Mouse (Mus musculus) cerebellum, adult 18-20 months (tissue): ENCODE results near the gene Cnpy4.

Experiments used
- DNase-seq, 2 experiments: peaks; one replicate each; pipeline ENCODE4 v3.0.0; 2021

Cnpy4 gene

GRCm38 (mm10) chr5:138186950-138187638 is at the start of gene Cnpy4, which contains the start of gene Taf6:
Gene Cnpy4 (plus strand): TSS chr5:138187485.
Gene Taf6 (minus strand): TSS chr5:138187451.
- peak; percentile 82 to 86 for DNase-seq

- peak; percentile 11 to 19 for DNase-seq
These were observed 49.2 kb upstream of the Cnpy4 start for GRCm38 (mm10) chr5:138137935-138138549.

- no peak for DNase-seq
These were observed 48.7 kb upstream of the Cnpy4 start for GRCm38 (mm10) chr5:138138585-138138984.

GRCm38 (mm10) chr5:138154390-138154789 is 32.9 kb upstream of the Cnpy4 start:
- DNase-seq: no peak

- peak; percentile 88 to 95 for DNase-seq
These were observed 31.8 kb upstream of the Cnpy4 start, which contains the start of gene Zfp113 for GRCm38 (mm10) chr5:138155443-138155976. Gene Zfp113 (minus strand): TSS chr5:138155744.

DNA sequence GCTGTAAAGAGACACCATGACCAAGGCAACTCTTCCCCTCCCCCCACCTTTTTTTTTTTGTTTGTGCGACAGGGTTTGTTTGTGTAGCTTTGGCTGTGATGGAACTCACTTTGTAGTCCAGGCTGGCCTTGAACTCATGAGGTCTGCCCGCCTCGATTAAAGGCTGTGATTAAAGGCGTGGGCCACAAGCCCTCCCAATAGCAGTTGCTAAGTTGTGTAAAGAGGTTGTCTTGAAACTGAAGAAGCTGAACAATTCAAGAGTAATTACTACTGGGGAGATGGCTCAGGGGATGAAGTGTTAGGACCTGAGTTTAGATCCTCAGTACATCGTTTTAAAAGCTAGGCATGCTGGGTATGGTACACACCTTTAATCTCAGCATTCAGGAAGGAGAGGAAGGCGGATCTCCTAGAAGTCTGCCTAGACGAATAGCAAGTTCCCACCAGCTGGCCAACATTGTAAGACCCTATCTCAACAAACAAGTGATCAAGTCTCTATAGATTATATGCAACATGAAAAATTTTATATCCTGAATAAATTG is 27.0 kb upstream of the Cnpy4 start:
- DNase-seq: no peak

GRCm38 (mm10) chr5:138160842-138161665 is 26.2 kb upstream of the Cnpy4 start, which contains the start of gene Cops6:
Gene Cops6 (plus strand): TSS chr5:138161071.
- peak; percentile 96 to 97 for DNase-seq

GRCm38 (mm10) chr5:138163046-138163445 is 24.2 kb upstream of the Cnpy4 start:
- no peak for DNase-seq

- DNase-seq: no peak
These were observed 23.7 kb upstream of the Cnpy4 start for GRCm38 (mm10) chr5:138163610-138164009.

- no peak for DNase-seq
These were observed 21.7 kb upstream of the Cnpy4 start for GRCm38 (mm10) chr5:138165594-138165993.

DNA sequence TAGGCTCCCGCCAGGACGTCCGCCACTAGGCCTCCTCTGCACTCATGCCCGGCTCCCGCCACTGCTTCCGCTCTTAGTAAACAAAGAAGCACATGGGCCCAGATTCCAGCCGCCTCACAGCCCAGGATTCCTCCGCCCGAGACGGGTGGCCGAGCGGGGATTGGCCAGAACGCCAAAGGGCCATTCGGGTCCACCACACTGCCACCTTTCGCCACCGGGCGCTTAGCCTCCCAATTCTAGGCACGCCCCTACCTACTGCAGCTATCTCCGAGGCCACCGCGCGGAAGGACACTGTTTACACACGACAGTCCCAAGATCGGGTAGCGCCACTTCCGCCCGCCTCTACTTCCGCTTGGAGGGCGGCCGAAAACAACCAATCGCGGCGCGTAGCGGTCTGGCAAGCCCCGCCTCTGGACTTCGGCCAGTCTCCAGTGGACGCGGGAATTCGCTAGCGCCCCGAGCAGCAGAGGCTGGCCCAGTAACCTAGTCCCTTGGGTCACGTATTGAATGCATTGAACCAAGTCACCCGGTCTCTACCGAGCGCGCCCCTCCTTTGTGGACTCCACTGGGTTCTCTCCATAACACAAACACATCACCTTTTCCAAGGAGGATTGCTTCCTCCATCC is 16.2 kb upstream of the Cnpy4 start:
- peak; percentile 97 to 98 for DNase-seq

- peak; percentile 98 for DNase-seq
These were observed 15.4 kb upstream of the Cnpy4 start, which contains the start of the genes Ap4m1 and Mcm7 for GRCm38 (mm10) chr5:138171695-138172491. Gene Ap4m1 (plus strand): TSS chr5:138172002. Gene Mcm7 (minus strand): TSS chr5:138172422.

GRCm38 (mm10) chr5:138173217-138173616 is 14.1 kb upstream of the Cnpy4 start:
- no peak for DNase-seq

- DNase-seq: peak; percentile 78 to 85
These were observed 499 bp downstream of the Cnpy4 start for GRCm38 (mm10) chr5:138187661-138188306.

DNA sequence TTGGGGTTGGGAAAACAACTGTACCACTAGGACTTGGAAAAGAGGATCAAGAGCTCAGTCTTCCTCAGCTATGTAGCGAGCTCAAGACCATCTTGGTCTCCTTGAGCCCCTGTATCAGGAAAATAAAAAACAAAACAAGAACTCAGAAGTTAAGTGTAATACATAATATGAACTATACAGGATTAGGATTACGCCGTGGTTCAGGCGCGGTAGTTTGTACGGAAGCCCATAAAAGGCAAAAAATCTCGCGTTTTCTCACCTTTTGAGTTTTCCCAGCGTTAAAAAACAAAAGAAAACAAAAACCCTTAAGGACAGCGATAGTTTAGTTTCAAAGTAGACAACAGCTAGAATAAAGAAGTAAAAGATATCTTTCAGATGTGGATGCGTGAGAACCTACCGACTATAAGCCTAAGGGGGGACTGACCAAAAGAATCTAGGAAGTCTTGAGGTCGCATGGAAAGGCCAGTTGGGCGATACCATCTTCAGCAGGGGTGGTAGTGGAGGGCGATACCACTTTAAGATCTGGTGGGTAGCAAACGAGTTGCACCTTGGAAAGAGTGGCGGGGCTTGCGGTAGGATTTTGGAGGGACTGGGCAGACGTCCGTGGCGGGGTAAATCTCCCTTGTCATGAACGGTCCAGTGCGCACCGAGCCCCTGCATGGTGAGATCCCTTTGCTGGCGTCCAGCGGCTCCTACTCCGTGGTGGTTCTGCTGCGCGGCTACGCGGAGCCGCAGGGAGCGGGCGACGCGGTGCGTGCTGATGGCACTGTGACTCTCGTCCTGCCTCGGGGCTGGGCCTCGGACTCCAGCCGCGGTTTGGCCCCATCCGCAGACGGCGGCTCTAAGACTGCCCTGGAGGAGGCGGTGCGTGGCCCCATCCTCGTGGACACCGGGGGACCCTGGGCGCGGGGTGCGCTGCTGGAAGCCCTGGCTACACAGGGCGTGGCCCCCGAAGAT is 6.8 kb downstream of the Cnpy4 start, which contains the start of gene Mblac1:
TSS of gene Mblac1 (plus strand) at position 544 of the 957 bp plus-strand sequence.
- peak; percentile 86 for DNase-seq

DNA sequence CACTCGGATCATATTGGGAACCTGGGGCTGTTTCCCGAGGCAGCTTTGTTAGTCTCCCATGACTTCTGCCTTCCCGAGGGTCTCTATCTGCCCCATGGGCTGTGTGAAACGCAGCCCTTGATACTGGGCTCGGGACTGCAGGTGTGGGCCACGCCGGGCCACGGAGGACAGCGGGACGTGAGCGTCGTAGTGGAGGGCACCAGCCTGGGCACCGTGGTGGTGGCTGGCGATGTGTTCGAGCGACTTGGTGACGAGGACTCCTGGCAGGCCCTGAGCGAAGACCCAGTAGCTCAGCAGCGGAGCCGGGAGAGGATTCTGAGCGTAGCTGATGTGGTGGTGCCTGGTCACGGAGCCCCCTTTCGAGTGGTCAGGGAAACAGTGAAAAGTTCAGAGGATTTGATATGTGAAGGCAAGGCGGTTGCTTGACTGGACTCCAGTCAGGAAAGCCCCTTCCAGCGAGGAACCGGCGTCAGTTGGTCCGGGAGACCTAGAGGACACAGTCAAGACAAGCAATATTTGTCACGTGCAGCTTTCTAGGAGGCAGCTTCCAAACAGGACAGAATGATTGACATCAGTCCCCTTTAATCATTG is 7.6 kb downstream of the Cnpy4 start:
- peak; percentile 43 to 58 for DNase-seq

DNA sequence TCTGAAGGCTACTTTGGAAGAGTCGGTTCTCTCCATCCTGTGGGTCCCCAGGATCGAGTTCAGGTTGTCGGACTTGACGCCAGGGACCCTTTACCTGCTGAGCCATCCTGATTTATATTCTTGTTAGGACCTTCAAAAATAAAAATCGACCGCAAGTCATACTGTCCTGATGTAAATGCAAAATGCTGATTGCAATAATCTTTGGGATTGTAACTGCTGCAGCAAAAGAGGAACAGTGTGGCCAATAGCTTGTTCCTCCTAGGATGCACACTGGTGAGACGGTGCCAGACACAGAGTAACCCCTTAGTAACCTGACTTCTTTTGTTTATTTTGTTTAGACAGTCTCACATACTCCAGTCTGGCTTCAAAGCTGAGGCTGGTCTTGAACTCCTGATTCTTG is 8.2 kb downstream of the Cnpy4 start:
- DNase-seq: no peak

- DNase-seq: no peak
These were observed 12.3 kb downstream of the Cnpy4 start for GRCm38 (mm10) chr5:138199576-138199975.

- no peak for DNase-seq
These were observed 14.8 kb downstream of the Cnpy4 start for GRCm38 (mm10) chr5:138202086-138202485.
